Mouse (Mus musculus) CH12.LX (cell line): ENCODE data around the gene Gp6. TPM values are rescaled to one million over a fixed set of nuclear protein-coding genes. Genes with fewer than 3 reads are reported as not detected.

ENCODE experiments used
- DNase-seq: peaks from one replicate; pipeline ENCODE4 v3.0.0-alpha.2; 2013; ENCODE audit errors: extremely low read depth
- H3K27ac ChIP-seq: 2 replicates; pipeline ENCODE4 v1.5.1; 2012; ENCODE audit warnings: low read depth, mild to moderate bottlenecking, control low read depth, moderate library complexity; ENCODE audit not compliant: insufficient read depth
- H3K27me3 ChIP-seq: replicated peaks from 2 replicates; pipeline ENCODE3; 2012; ENCODE audit warnings: inconsistent platforms
- H3K36me3 ChIP-seq, 2 experiments: replicated peaks in 1 of 2; 2 replicates each; pipeline versions ENCODE3 to v1.6.1; 2012; ENCODE audit warnings: inconsistent platforms in 1 of 2, low read length in 1 of 2, mild to moderate bottlenecking in 1 of 2, mixed read lengths in 1 of 2, moderate library complexity in 1 of 2; ENCODE audit not compliant: control insufficient read depth in 1 of 2, insufficient read depth in 1 of 2
- H3K4me1 ChIP-seq, 2 experiments: 2 replicates each; pipeline ENCODE4 v1.6.1; 2012; ENCODE audit warnings: inconsistent platforms in 1 of 2, moderate library complexity in 1 of 2; ENCODE audit not compliant: insufficient read depth in 2 of 2, control insufficient read depth in 1 of 2
- H3K4me2 ChIP-seq: 2 replicates; pipeline ENCODE4 v1.6.1; 2012; ENCODE audit warnings: low read depth, mild to moderate bottlenecking, control low read depth; ENCODE audit not compliant: poor library complexity, insufficient read depth, severe bottlenecking
- H3K4me3 ChIP-seq, 3 experiments: fragments of 150-350 bp in 1 of 3; sonication (generic) in 1 of 3; replicated peaks in 1 of 3; 2 replicates each; pipeline versions ENCODE3 to v1.5.1; 2011 to 2012; ENCODE audit warnings: low read depth in 2 of 3, low read length in 2 of 3, mild to moderate bottlenecking in 2 of 3, moderate library complexity in 2 of 3, control low read depth in 1 of 3, improper control_type of control experiment in 1 of 3, inconsistent platforms in 1 of 3, mixed read lengths in 1 of 3; ENCODE audit not compliant: poor library complexity in 1 of 3
- H3K79me2 ChIP-seq: replicated peaks from 2 replicates; pipeline ENCODE4 v1.6.1; 2012; ENCODE audit warnings: mild to moderate bottlenecking, moderate library complexity; ENCODE audit not compliant: control insufficient read depth, poor library complexity, insufficient read depth, severe bottlenecking; ENCODE audit errors: extremely low read depth
- H3K9ac ChIP-seq: 2 replicates; pipeline ENCODE4 v1.6.1; 2012; ENCODE audit warnings: low read depth, mild to moderate bottlenecking, control low read depth, moderate library complexity; ENCODE audit not compliant: insufficient read depth
- H3K9me3 ChIP-seq: replicated peaks from 2 replicates; pipeline ENCODE3; 2012; ENCODE audit warnings: low read length, inconsistent platforms, mixed read lengths
- BHLHE40 ChIP-seq: IDR thresholded peaks from 2 replicates; pipeline ENCODE4 v1.6.1; 2011; ENCODE audit warnings: mild to moderate bottlenecking, low read depth, low read length, improper control_type of control experiment
- CTCF ChIP-seq, 2 experiments: IDR thresholded peaks in 1 of 2; conservative IDR thresholded peaks in 1 of 2; 2 replicates each; pipeline ENCODE4 v1.5.1; 2011 to 2012; ENCODE audit warnings: low read depth in 2 of 2, low read length in 2 of 2, improper control_type of control experiment in 1 of 2, inconsistent platforms in 1 of 2, mild to moderate bottlenecking in 1 of 2, moderate library complexity in 1 of 2
- ELF1 ChIP-seq: IDR thresholded peaks from 2 replicates; pipeline ENCODE4 v1.6.1; 2014; ENCODE audit warnings: low read depth, mild to moderate bottlenecking, inconsistent platforms, low read length, improper control_type of control experiment
- ETS1 ChIP-seq: conservative IDR thresholded peaks from 2 replicates; pipeline ENCODE4 v1.6.1; 2012; ENCODE audit warnings: low read depth, mild to moderate bottlenecking, inconsistent platforms, low read length, improper control_type of control experiment, moderate library complexity
- MAX ChIP-seq: IDR thresholded peaks from 2 replicates; pipeline ENCODE4 v1.6.1; 2011; ENCODE audit warnings: low read length, improper control_type of control experiment
- MAZ ChIP-seq: IDR thresholded peaks from 2 replicates; pipeline ENCODE4 v1.6.1; 2012; ENCODE audit warnings: low read depth, mild to moderate bottlenecking, inconsistent platforms, low read length, improper control_type of control experiment, moderate library complexity
- MEF2A ChIP-seq: IDR thresholded peaks from 2 replicates; pipeline ENCODE4 v1.6.1; 2014; ENCODE audit warnings: low read depth, mild to moderate bottlenecking, inconsistent platforms, low read length, improper control_type of control experiment, borderline replicate concordance
- MYC ChIP-seq: IDR thresholded peaks from 2 replicates; pipeline ENCODE4 v1.6.1; 2011; ENCODE audit warnings: low read depth, mild to moderate bottlenecking, improper control_type of control experiment, low read length
- NELFE ChIP-seq: IDR thresholded peaks from 2 replicates; pipeline ENCODE4 v1.6.1; 2011; ENCODE audit warnings: low read depth, low read length, improper control_type of control experiment
- POLR2A ChIP-seq: IDR thresholded peaks from 2 replicates; pipeline ENCODE4 v1.6.1; 2011; ENCODE audit warnings: low read depth, mild to moderate bottlenecking, improper control_type of control experiment, low read length
- RAD21 ChIP-seq: IDR thresholded peaks from 2 replicates; pipeline ENCODE4 v1.6.1; 2011; ENCODE audit warnings: low read depth, mild to moderate bottlenecking, low read length, improper control_type of control experiment, moderate library complexity
- SMC3 ChIP-seq: IDR thresholded peaks from 2 replicates; pipeline ENCODE4 v1.6.1; 2011; ENCODE audit warnings: low read depth, low read length, improper control_type of control experiment
- TBP ChIP-seq: conservative IDR thresholded peaks from 2 replicates; pipeline ENCODE4 v1.6.1; 2011; ENCODE audit warnings: low read depth, low read length, improper control_type of control experiment
- USF1 ChIP-seq: IDR thresholded peaks from 2 replicates; pipeline ENCODE4 v1.6.1; 2014; ENCODE audit warnings: low read depth, mild to moderate bottlenecking, inconsistent platforms, low read length, improper control_type of control experiment
- ZC3H11A ChIP-seq: IDR thresholded peaks from 2 replicates; pipeline ENCODE4 v1.6.1; 2012; ENCODE audit warnings: low read depth, mild to moderate bottlenecking, inconsistent platforms, low read length, improper control_type of control experiment
- ZMIZ1 ChIP-seq: IDR thresholded peaks from 2 replicates; pipeline ENCODE4 v1.6.1; 2012; ENCODE audit warnings: low read depth, mild to moderate bottlenecking, inconsistent platforms, low read length, improper control_type of control experiment
- dilution Hi-C: fragments of 300-500 bp; cut with MboI; formaldehyde crosslinking; loops from 2 replicates; pipeline ENCODE4 v1.14.3; 2020; ENCODE audit warnings: low sequenced_read_pairs; ENCODE audit not compliant: extremely low pct_unique_long_range_greater_than_20kb, extremely low pct_ligation_motif_present
- in situ Hi-C: fragments of 300-500 bp; cut with MboI; formaldehyde crosslinking; loops from 3 replicates; pipeline ENCODE4 v1.14.3; 2019; ENCODE audit warnings: low sequenced_read_pairs, low pct_ligation_motif_present, low pct_unique_long_range_greater_than_20kb, mixed read lengths
- polyA plus RNA-seq: library from polyadenylated mRNA; unstranded; fragments of >175 nt; gene quantifications from 2 replicates; pipeline ENCODE4 v1.2.1, GENCODE M21; 2012; ENCODE audit warnings: low read depth; ENCODE audit not compliant: insufficient read length
- total RNA-seq, 2 experiments: library from RNA; depleted of rRNA; stranded (reverse); fragments of 300-350 nt in 1 of 2; fragments of >200 nt in 1 of 2; gene quantifications; 2 replicates each; pipeline ENCODE4 v1.2.3; 2012 to 2014

Gp6 gene
- total and polyA plus RNA-seq, 3 experiments = 0.55 to 2.0 (median 0.60) TPM

- peak; percentile 97 for DNase-seq
- in situ Hi-C loops = loop anchor here (10.0 kb wide), 2 partner anchors 303 to 393 kb away; no protein-coding TSS in a partner anchor
- H3K27me3 ChIP-seq = no peaks in the 10 kb centered on the region
- 0 out of 2 replicates have a peak, but pooled peaks have one; percentile 13 for TF ChIP-seq TBP
- TF ChIP-seq CTCF (conservative IDR thresholded peaks at IDR 0.05 in 1 of 2, IDR thresholded peaks at IDR 0.05 in 1 of 2; ENCODE audit: low read depth in 2 of 2, low read length in 2 of 2) = peak; percentile 100
- peak; percentile 23; the same call in 1 of the 2 replicates for TF ChIP-seq MEF2A
- peak; percentile 65 for TF ChIP-seq ZC3H11A
- no peak for TF ChIP-seq MAZ
- TF ChIP-seq SMC3 = peak; percentile 93
- peak; percentile 77 for TF ChIP-seq MYC
- TF ChIP-seq BHLHE40 = no peak
- TF ChIP-seq NELFE = peak; percentile 76; the same call in 1 of the 2 replicates
- no peak for TF ChIP-seq MAX
- peak; percentile 100 for TF ChIP-seq RAD21
- TF ChIP-seq, all 38 proteins: peak for 8
- no peak overlapping the region for H3K4me2 ChIP-seq
- peaks cover 37 to 85% of the 10 kb centered on the region in 2 experiments for H3K36me3 ChIP-seq
- H3K27ac ChIP-seq = no peak overlapping the region
- dilution Hi-C loops = no loop called here
- H3K9ac ChIP-seq = no peak overlapping the region
- no peak overlapping the region for H3K4me3 ChIP-seq
- H3K79me2 ChIP-seq = no peaks in the 10 kb centered on the region
- peaks cover 5% of the 10 kb centered on the region for H3K9me3 ChIP-seq
- peaks cover 0 to 30% of the 10 kb centered on the region in 2 experiments; a peak in 3 of 4 replicates for H3K4me1 ChIP-seq
These were observed 29.8 kb upstream of the Gp6 start for GRCm38 (mm10) chr7:4427161-4427912.

- in situ Hi-C loops = loop anchor here (10.0 kb wide), 2 partner anchors 295 to 385 kb away; no protein-coding TSS in a partner anchor
- dilution Hi-C loops = no loop called here
- Histone ChIP-seq H3K4me2 (peak overlapping the region; percentile 11), H3K27ac (no peak overlapping the region), H3K27me3 (no peaks in the 10 kb centered on the region), H3K79me2 (no peaks in the 10 kb centered on the region), H3K4me3 (no peak overlapping the region), H3K36me3 (peaks cover 0 to 18% of the 10 kb centered on the region in 2 experiments), H3K9ac (no peak overlapping the region), H3K4me1 (peaks cover 3 to 53% of the 10 kb centered on the region in 2 experiments; a peak in 3 of 4 replicates), H3K9me3 (peaks cover 4% of the 10 kb centered on the region)
- TF ChIP-seq ZMIZ1 = 0 out of 2 replicates have a peak, but pooled peaks have one; percentile 42
- peak; percentile 61; the same call in 1 of the 2 replicates for TF ChIP-seq TBP
- no peak for TF ChIP-seq USF1
- TF ChIP-seq ETS1 = peak; percentile 72
- no peak for TF ChIP-seq MEF2A
- peak; percentile 30; the same call in 1 of the 2 replicates for TF ChIP-seq ELF1
- TF ChIP-seq POLR2A = 0 out of 2 replicates have a peak, but pooled peaks have one; percentile 30
- DNase-seq = peak; percentile 93
These were observed 22.7 kb upstream of the Gp6 start for GRCm38 (mm10) chr7:4420230-4420629.
